Mouse (Mus musculus): ENCODE measurements around the gene Gm11758. TPM values are rescaled to one million over a fixed set of nuclear protein-coding genes. Genes with fewer than 3 reads are reported as not detected.
"Not testable (repeated sequence)": the region's sequence is repeated elsewhere in the genome, so short reads cannot be mapped to it uniquely, and the experiment has no call there.

Gene Gm11758
- not detected in 2 replicates for polyA plus RNA-seq (2014; fragmentation: Nextera tagmentation; extraction: Ambion mirVana)

DNA sequence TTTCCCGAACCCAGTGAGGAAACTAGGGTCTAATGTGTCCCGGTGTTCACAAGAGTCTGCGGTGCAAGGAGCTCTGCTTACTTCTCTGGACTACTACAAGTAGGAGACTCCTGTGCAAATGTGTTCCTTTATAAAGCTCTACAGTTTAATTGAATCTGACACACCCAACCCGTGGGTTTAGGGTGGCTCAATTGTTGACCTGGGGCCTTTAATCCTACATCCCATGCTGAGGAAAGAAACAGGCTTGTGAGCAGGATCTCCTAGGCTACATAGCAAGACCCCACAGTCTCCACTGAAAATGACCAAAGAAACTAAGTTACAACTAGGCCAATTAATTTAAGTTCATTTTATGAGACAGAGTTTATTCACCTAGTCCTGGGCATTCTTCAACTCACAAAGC lies at the start of gene Gm11758:
Gene Gm11758 (minus strand): TSS at position 101 of the 400 bp plus-strand sequence.
- no CpG with 5 or more reads among the region's 4 CpGs for WGBS
- H3K9ac ChIP-seq (ENCODE audit: low read length); DNase-seq (ENCODE audit: low spot score, missing footprints); H3K4me1 ChIP-seq (ENCODE audit: control insufficient read depth, insufficient read depth, low read length); H3K4me3 ChIP-seq (ENCODE audit: low read depth, low read length); ATAC-seq (ENCODE audit: low FRiP score); H3K36me3 ChIP-seq (ENCODE audit: control insufficient read depth, insufficient read depth, low read length); H3K27me3 ChIP-seq (ENCODE audit: control insufficient read depth, insufficient read depth, low read length); H3K9me3 ChIP-seq (ENCODE audit: control insufficient read depth, low read length); H3K4me2 ChIP-seq; H3K27ac ChIP-seq (ENCODE audit: low read depth, low read length): not testable (repeated sequence)

DNA sequence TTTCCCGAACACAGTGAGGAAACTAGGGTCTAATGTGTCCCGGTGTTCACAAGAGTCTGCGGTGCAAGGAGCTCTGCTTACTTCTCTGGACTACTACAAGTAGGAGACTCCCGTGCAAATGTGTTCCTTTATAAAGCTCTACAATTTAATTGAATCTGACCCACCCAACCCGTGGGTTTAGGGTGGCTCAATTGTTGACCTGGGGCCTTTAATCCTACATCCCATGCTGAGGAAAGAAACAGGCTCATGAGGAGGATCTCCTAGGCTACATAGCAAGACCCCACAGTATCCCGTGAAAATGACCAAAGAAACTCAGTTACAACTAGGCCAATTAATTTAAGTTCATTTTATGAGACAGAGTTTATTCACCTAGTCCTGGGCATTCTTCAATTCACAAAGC lies 44.6 kb upstream of the Gm11758 start, which contains the start of gene Gm11756:
Gene Gm11756 (minus strand): TSS at position 101 of the 400 bp plus-strand sequence.
- WGBS, result 82% methylated on average over 6 of the region's 6 CpGs
- not testable (repeated sequence) for ATAC-seq (ENCODE audit: low FRiP score); DNase-seq (ENCODE audit: low spot score, missing footprints); H3K27ac ChIP-seq (ENCODE audit: low read depth, low read length); H3K4me1 ChIP-seq (ENCODE audit: control insufficient read depth, insufficient read depth, low read length); H3K36me3 ChIP-seq (ENCODE audit: control insufficient read depth, insufficient read depth, low read length); H3K4me3 ChIP-seq (ENCODE audit: low read depth, low read length); H3K4me2 ChIP-seq; H3K9me3 ChIP-seq (ENCODE audit: control insufficient read depth, low read length); H3K9ac ChIP-seq (ENCODE audit: low read length); H3K27me3 ChIP-seq (ENCODE audit: control insufficient read depth, insufficient read depth, low read length)

DNA sequence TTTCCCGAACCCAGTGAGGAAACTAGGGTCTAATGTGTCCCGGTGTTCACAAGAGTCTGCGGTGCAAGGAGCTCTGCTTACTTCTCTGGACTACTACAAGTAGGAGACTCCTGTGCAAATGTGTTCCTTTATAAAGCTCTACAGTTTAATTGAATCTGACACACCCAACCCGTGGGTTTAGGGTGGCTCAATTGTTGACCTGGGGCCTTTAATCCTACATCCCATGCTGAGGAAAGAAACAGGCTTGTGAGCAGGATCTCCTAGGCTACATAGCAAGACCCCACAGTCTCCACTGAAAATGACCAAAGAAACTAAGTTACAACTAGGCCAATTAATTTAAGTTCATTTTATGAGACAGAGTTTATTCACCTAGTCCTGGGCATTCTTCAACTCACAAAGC lies 29.8 kb upstream of the Gm11758 start, which contains the start of gene Gm13871:
Gene Gm13871 (minus strand): TSS at position 101 of the 400 bp plus-strand sequence.
- not testable (repeated sequence) for H3K27ac ChIP-seq (ENCODE audit: low read depth, low read length); H3K9me3 ChIP-seq (ENCODE audit: control insufficient read depth, low read length); H3K9ac ChIP-seq (ENCODE audit: low read length); H3K36me3 ChIP-seq (ENCODE audit: control insufficient read depth, insufficient read depth, low read length); H3K4me1 ChIP-seq (ENCODE audit: control insufficient read depth, insufficient read depth, low read length); DNase-seq (ENCODE audit: low spot score, missing footprints); H3K27me3 ChIP-seq (ENCODE audit: control insufficient read depth, insufficient read depth, low read length); H3K4me3 ChIP-seq (ENCODE audit: low read depth, low read length); ATAC-seq (ENCODE audit: low FRiP score); H3K4me2 ChIP-seq
- no CpG with 5 or more reads among the region's 4 CpGs for WGBS

DNA sequence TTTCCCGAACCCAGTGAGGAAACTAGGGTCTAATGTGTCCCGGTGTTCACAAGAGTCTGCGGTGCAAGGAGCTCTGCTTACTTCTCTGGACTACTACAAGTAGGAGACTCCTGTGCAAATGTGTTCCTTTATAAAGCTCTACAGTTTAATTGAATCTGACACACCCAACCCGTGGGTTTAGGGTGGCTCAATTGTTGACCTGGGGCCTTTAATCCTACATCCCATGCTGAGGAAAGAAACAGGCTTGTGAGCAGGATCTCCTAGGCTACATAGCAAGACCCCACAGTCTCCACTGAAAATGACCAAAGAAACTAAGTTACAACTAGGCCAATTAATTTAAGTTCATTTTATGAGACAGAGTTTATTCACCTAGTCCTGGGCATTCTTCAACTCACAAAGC lies 14.9 kb upstream of the Gm11758 start, which contains the start of gene Gm11757:
Gene Gm11757 (minus strand): TSS at position 101 of the 400 bp plus-strand sequence.
- not testable (repeated sequence) for ATAC-seq (ENCODE audit: low FRiP score); H3K4me2 ChIP-seq; H3K4me3 ChIP-seq (ENCODE audit: low read depth, low read length); H3K27me3 ChIP-seq (ENCODE audit: control insufficient read depth, insufficient read depth, low read length); H3K36me3 ChIP-seq (ENCODE audit: control insufficient read depth, insufficient read depth, low read length); H3K27ac ChIP-seq (ENCODE audit: low read depth, low read length); H3K9ac ChIP-seq (ENCODE audit: low read length); H3K9me3 ChIP-seq (ENCODE audit: control insufficient read depth, low read length); DNase-seq (ENCODE audit: low spot score, missing footprints); H3K4me1 ChIP-seq (ENCODE audit: control insufficient read depth, insufficient read depth, low read length)
- WGBS, result no CpG with 5 or more reads among the region's 4 CpGs

DNA sequence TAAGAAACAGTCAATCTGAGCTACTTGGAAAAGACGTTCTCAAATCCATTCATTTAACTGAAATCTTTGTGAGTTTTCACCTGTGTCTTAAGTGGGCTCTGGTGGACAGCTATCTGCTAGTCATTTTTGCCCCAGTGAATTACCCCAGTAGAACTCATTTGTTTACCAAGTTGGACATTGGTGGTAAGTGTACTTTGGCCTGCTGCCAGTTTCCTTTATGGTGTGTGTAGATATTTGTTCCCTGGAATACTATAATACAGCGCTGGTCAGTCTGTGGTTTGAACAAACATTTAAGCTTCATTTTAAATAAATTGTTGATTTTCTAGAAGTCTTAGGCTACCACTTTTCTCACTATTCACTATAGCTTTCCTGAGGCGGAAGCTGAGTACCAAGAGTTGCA lies 49.5 kb downstream of the Gm11758 start:
- H3K27ac ChIP-seq (ENCODE audit: low read depth, low read length), result no peak overlapping the region
- WGBS, result 89% methylated on average over 3 of the region's 3 CpGs
- no peaks in the 10 kb centered on the region for H3K36me3 ChIP-seq (ENCODE audit: control insufficient read depth, insufficient read depth, low read length)
- H3K27me3 ChIP-seq (ENCODE audit: control insufficient read depth, insufficient read depth, low read length), result no peaks in the 10 kb centered on the region
- no peak overlapping the region for H3K4me3 ChIP-seq (ENCODE audit: low read depth, low read length)
- DNase-seq (ENCODE audit: low spot score, missing footprints) (peak; percentile 60), ATAC-seq (ENCODE audit: low FRiP score) (no peak)
- no peaks in the 10 kb centered on the region for H3K4me1 ChIP-seq (ENCODE audit: control insufficient read depth, insufficient read depth, low read length)
- H3K9me3 ChIP-seq (ENCODE audit: control insufficient read depth, low read length), result no peaks in the 10 kb centered on the region
- H3K9ac ChIP-seq (ENCODE audit: low read length), result no peak overlapping the region
- H3K4me2 ChIP-seq, result no peak overlapping the region

Other genes with a start within 250 kb of the Gm11758 start
- not detected in 2 replicates for gene Gm11236, start 238.1 kb downstream of the Gm11758 start, polyA plus RNA-seq (2014; fragmentation: Nextera tagmentation; extraction: Ambion mirVana)
- gene Gm11239, start 207.9 kb downstream of the Gm11758 start, polyA plus RNA-seq (2014; fragmentation: Nextera tagmentation; extraction: Ambion mirVana), result not detected in 2 replicates
- gene Gm428, start 192.8 kb downstream of the Gm11758 start, polyA plus RNA-seq (2014; fragmentation: Nextera tagmentation; extraction: Ambion mirVana), result not detected in 2 replicates
- 0.05 and 0.22 TPM in 2 replicates for gene Rasef, start 85.3 kb downstream of the Gm11758 start, polyA plus RNA-seq (2014; fragmentation: Nextera tagmentation; extraction: Ambion mirVana)
- gene Gm11757, start 14.8 kb upstream of the Gm11758 start, polyA plus RNA-seq (2014; fragmentation: Nextera tagmentation; extraction: Ambion mirVana), result not detected in 2 replicates
- gene Gm13871, start 29.7 kb upstream of the Gm11758 start, polyA plus RNA-seq (2014; fragmentation: Nextera tagmentation; extraction: Ambion mirVana), result not detected in 2 replicates
- not detected in 2 replicates for gene Gm11756, start 44.5 kb upstream of the Gm11758 start, polyA plus RNA-seq (2014; fragmentation: Nextera tagmentation; extraction: Ambion mirVana)
- not detected in 2 replicates for gene 2310002L09Rik, start 74.6 kb upstream of the Gm11758 start, polyA plus RNA-seq (2014; fragmentation: Nextera tagmentation; extraction: Ambion mirVana)
- gene Frmd3, start 137.2 kb upstream of the Gm11758 start, polyA plus RNA-seq (2014; fragmentation: Nextera tagmentation; extraction: Ambion mirVana), result 3.2 and 4.1 TPM in 2 replicates

All from midbrain, embryonic 11.5 days (tissue).